Mouse (Mus musculus) spleen, adult 2 months (tissue): ENCODE measurements around the gene Dnah7b. TPM values are rescaled to one million over a fixed set of nuclear protein-coding genes. Genes with fewer than 3 reads are reported as not detected.
"Not testable (repeated sequence)": the region's sequence is repeated elsewhere in the genome, so short reads cannot be mapped to it uniquely, and the experiment has no call there.

ENCODE experiments used
- DNase-seq, 2 experiments: peaks; one replicate each; pipeline versions ENCODE4 v3.0.0 to v3.0.0-alpha.2; 2012 to 2021; ENCODE audit warnings: low spot score in 2 of 2, low read depth in 1 of 2
- H3K27ac ChIP-seq: fragments of 200-500 bp; 2 replicates; pipeline ENCODE4 v1.5.1; 2012; ENCODE audit warnings: low read length, inconsistent platforms; ENCODE audit not compliant: insufficient read depth
- H3K27me3 ChIP-seq: fragments of 200-500 bp; 2 replicates; pipeline ENCODE4 v1.6.1; 2012; ENCODE audit warnings: mild to moderate bottlenecking, moderate library complexity, low read length, inconsistent platforms; ENCODE audit not compliant: control insufficient read depth, insufficient read depth
- H3K36me3 ChIP-seq: fragments of 200-500 bp; 2 replicates; pipeline ENCODE4 v1.6.1; 2012; ENCODE audit warnings: mild to moderate bottlenecking, low read length, inconsistent platforms; ENCODE audit not compliant: control insufficient read depth, insufficient read depth
- H3K4me1 ChIP-seq: fragments of 200-500 bp; 2 replicates; pipeline ENCODE4 v1.6.1; 2011; ENCODE audit warnings: inconsistent platforms; ENCODE audit not compliant: control insufficient read depth, insufficient read depth, insufficient read length
- H3K4me3 ChIP-seq: fragments of 200-500 bp; 2 replicates; pipeline ENCODE4 v1.5.1; 2011; ENCODE audit warnings: mild to moderate bottlenecking, inconsistent platforms; ENCODE audit not compliant: insufficient read depth, insufficient read length; ENCODE audit errors: extremely low read depth
- CTCF ChIP-seq: fragments of 200-500 bp; IDR thresholded peaks from 2 replicates; pipeline ENCODE4 v1.5.1; 2011; ENCODE audit warnings: mild to moderate bottlenecking, inconsistent platforms; ENCODE audit not compliant: insufficient read depth, insufficient read length, insufficient replicate concordance; ENCODE audit errors: extremely low read depth
- POLR2A ChIP-seq: fragments of 200-500 bp; IDR thresholded peaks from 2 replicates; pipeline ENCODE4 v1.6.1; 2011; ENCODE audit warnings: low read depth, low read length, inconsistent platforms
- WGBS: fragments of 180-500 bp; shearing (Covaris S2); methylation state at CpG from one replicate; pipeline ENCODE4 v1.1.7; 2018; 5-methylcytosine and 5-hydroxymethylcytosine counted together
- polyA plus RNA-seq: library from polyadenylated mRNA; depleted of rRNA; stranded (reverse); fragments of >200 nt; gene quantifications from 2 replicates; pipeline ENCODE4 v1.2.3, GENCODE M21; 2012

Dnah7b gene
- polyA plus RNA-seq, 1 experiment: 0.06 TPM

GRCm38 (mm10) chr1:46077891-46078290 is 11.8 kb downstream of the Dnah7b start:
- Histone ChIP-seq H3K4me3 (no peak overlapping the region), H3K36me3 (no peaks in the 10 kb centered on the region), H3K4me1 (no peaks in the 10 kb centered on the region), H3K27ac (no peak overlapping the region), H3K27me3 (no peaks in the 10 kb centered on the region)
- WGBS: 80% methylated on average over 2 of the region's 2 CpGs
- DNase-seq: no peak
- TF ChIP-seq CTCF (no peak), POLR2A (no peak)

GRCm38 (mm10) chr1:46100484-46100883 is 34.4 kb downstream of the Dnah7b start:
- no peak overlapping the region for H3K27ac ChIP-seq
- 57% methylated on average over 2 of the region's 2 CpGs for WGBS
- DNase-seq: no peak
- H3K36me3 ChIP-seq: no peaks in the 10 kb centered on the region
- TF ChIP-seq CTCF (no peak), POLR2A (no peak)
- no peaks in the 10 kb centered on the region for H3K27me3 ChIP-seq
- H3K4me3 ChIP-seq: no peak overlapping the region
- no peaks in the 10 kb centered on the region for H3K4me1 ChIP-seq

GRCm38 (mm10) chr1:46112606-46113005 is 46.5 kb downstream of the Dnah7b start:
- not testable (repeated sequence) for H3K4me1 ChIP-seq, DNase-seq, H3K27me3 ChIP-seq, H3K4me3 ChIP-seq, H3K27ac ChIP-seq, H3K36me3 ChIP-seq

- H3K27me3 ChIP-seq, H3K4me3 ChIP-seq: not testable (repeated sequence)
Measured at GRCm38 (mm10) chr1:46117179-46117578, 51.1 kb downstream of the Dnah7b start.

GRCm38 (mm10) chr1:46128058-46128457 is 61.9 kb downstream of the Dnah7b start:
- Histone ChIP-seq H3K36me3 (no peaks in the 10 kb centered on the region), H3K27ac (no peak overlapping the region), H3K27me3 (no peaks in the 10 kb centered on the region), H3K4me3 (no peak overlapping the region), H3K4me1 (no peaks in the 10 kb centered on the region)
- no peak for DNase-seq
- WGBS: 55% methylated on average over 4 of the region's 4 CpGs
- no peak for TF ChIP-seq POLR2A
- TF ChIP-seq CTCF: no peak

More at GRCm38 (mm10) chr1:46117179-46117578, 51.1 kb downstream of the Dnah7b start:
- not testable (repeated sequence) for H3K27ac ChIP-seq, H3K36me3 ChIP-seq, H3K4me1 ChIP-seq, DNase-seq
- 90% methylated on average over 2 of the region's 2 CpGs for WGBS

- WGBS: 77% methylated on average over 2 of the region's 2 CpGs
- not testable (repeated sequence) for H3K4me3 ChIP-seq, DNase-seq, H3K4me1 ChIP-seq, H3K27ac ChIP-seq, H3K36me3 ChIP-seq, H3K27me3 ChIP-seq
Measured at GRCm38 (mm10) chr1:46196835-46197234, 130.7 kb downstream of the Dnah7b start.

GRCm38 (mm10) chr1:46201169-46201568 is 135.1 kb downstream of the Dnah7b start:
- H3K27ac ChIP-seq, DNase-seq, H3K36me3 ChIP-seq, H3K27me3 ChIP-seq, H3K4me3 ChIP-seq, H3K4me1 ChIP-seq: not testable (repeated sequence)
- WGBS: 92% methylated on average over 9 of the region's 9 CpGs

GRCm38 (mm10) chr1:46210014-46210588 is 144.0 kb downstream of the Dnah7b start:
- H3K4me3 ChIP-seq, H3K36me3 ChIP-seq, H3K27ac ChIP-seq, H3K4me1 ChIP-seq, H3K27me3 ChIP-seq, DNase-seq: not testable (repeated sequence)
- WGBS: 70% methylated on average over 2 of the region's 2 CpGs

GRCm38 (mm10) chr1:46222704-46223103 is 156.6 kb downstream of the Dnah7b start:
- not testable (repeated sequence) for H3K36me3 ChIP-seq, H3K27me3 ChIP-seq, H3K4me3 ChIP-seq, DNase-seq, H3K27ac ChIP-seq, H3K4me1 ChIP-seq
- 82% methylated on average over 2 of the region's 2 CpGs for WGBS

- not testable (repeated sequence) for H3K4me1 ChIP-seq
Measured at GRCm38 (mm10) chr1:46226136-46226535, 160.0 kb downstream of the Dnah7b start.

GRCm38 (mm10) chr1:46268841-46269240 is 202.7 kb downstream of the Dnah7b start:
- H3K4me3 ChIP-seq, DNase-seq, H3K27me3 ChIP-seq, H3K36me3 ChIP-seq, H3K27ac ChIP-seq, H3K4me1 ChIP-seq: not testable (repeated sequence)
- 66% methylated on average over 2 of the region's 2 CpGs for WGBS

More at GRCm38 (mm10) chr1:46226136-46226535, 160.0 kb downstream of the Dnah7b start:
- DNase-seq, H3K4me3 ChIP-seq, H3K27ac ChIP-seq, H3K36me3 ChIP-seq, H3K27me3 ChIP-seq: not testable (repeated sequence)
